Mouse (Mus musculus) hematopoietic stem cell, adult 5-6 weeks (primary cell): Measurements from ENCODE around the gene Gm17660. TPM values are rescaled to one million over a fixed set of nuclear protein-coding genes. Genes with fewer than 3 reads are reported as not detected.

Experiments used
- ATAC-seq, 2 experiments: fragments of 125-278 bp in 1 of 2; replicated peaks in 1 of 2; 2 replicates each; pipeline ENCODE4 v1.8.0; 2016 to 2017; ENCODE audit warnings: inconsistent platforms in 2 of 2, mild to moderate bottlenecking in 2 of 2, moderate number of reproducible peaks in 2 of 2, low read depth in 1 of 2, moderate TSS enrichment in 1 of 2; ENCODE audit not compliant: low FRiP score in 2 of 2, poor library complexity in 2 of 2, severe bottlenecking in 2 of 2, insufficient read depth in 1 of 2, low TSS enrichment in 1 of 2
- total RNA-seq: library from RNA; stranded (forward); fragments of 172-1452, 232-1000 nt; gene quantifications from 2 replicates; pipeline ENCODE4 v1.2.3, GENCODE M21; 2017

The Gm17660 gene
- total RNA-seq, 1 experiment from 2014 or later: not detected

DNA sequence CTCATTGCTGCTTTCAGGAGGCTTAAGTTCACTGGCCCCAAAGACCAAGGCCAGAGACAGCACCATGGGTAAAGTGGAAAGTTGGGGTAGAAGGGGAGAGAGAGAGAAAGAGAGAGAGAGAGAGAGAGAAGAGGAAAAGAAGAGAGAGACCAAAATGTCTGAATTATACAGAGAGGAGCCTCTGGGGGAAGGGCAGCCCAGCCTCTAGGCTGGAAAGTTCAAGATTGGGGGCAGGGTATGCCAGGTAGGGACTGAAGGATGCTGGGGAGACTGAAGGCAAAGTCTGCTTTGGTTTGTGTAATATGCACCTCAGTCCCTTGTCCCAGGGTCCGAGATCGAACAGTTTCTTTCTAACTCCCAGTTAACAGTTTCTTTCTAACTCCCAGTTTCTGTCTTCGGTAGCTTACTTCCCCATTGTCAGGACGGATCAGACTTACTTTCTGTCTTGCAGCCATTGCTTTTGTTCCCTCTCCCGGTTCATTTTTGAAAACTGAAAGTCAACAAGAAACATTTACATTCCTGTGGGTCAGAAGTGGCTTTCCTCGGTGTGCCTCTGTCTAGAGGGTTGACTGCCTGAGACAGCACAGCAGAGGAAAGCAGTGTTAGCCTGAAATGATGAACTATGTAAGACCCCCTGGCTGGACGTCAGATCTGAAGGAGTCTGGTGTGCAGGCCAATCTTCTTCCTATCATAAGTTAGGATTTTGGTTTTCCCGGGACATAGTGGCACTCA is 54.0 kb downstream of the Gm17660 start:
- ATAC-seq: peak in 1 of 2 experiments; percentile 9; a peak in 2 of 4 replicates

- ATAC-seq: no peak
Observed at GRCm38 (mm10) chr5:104022558-104022957, 54.9 kb downstream of the Gm17660 start.

GRCm38 (mm10) chr5:104021597-104022378 is 55.6 kb downstream of the Gm17660 start, which contains the start of gene Hsd17b11:
TSS of gene Hsd17b11 (minus strand) at chr5:104021919.
- peak; percentile 88 to 89 for ATAC-seq

Other genes starting within 250 kb of the Gm17660 start
- 1.7 and 3.4 TPM in 2 replicates for gene Klhl8, start 166.3 kb downstream of the Gm17660 start, total RNA-seq
- not detected in 2 replicates for gene Hsd17b13, start 100.2 kb downstream of the Gm17660 start, total RNA-seq
- gene Hsd17b11, start 55.7 kb downstream of the Gm17660 start, total RNA-seq: 56.7 and 66.1 TPM in 2 replicates
- 36.6 and 71.8 TPM in 2 replicates for gene Nudt9, start 31.3 kb downstream of the Gm17660 start, total RNA-seq
- gene Sparcl1, start 36.1 kb upstream of the Gm17660 start, total RNA-seq: not detected in 2 replicates
- not detected in 2 replicates for gene Dspp, start 93.1 kb upstream of the Gm17660 start, total RNA-seq
- gene Dmp1, start 125.0 kb upstream of the Gm17660 start, total RNA-seq: 0.74 TPM in 1 of 2 replicates, not detected in the other
- gene Ibsp, start 221.6 kb upstream of the Gm17660 start, total RNA-seq: 0.05 and 1.1 TPM in 2 replicates
- not detected in 2 replicates for gene Mepe, start 247.7 kb upstream of the Gm17660 start, total RNA-seq